Mouse (Mus musculus) liver, embryonic 14.5 days (tissue): ENCODE measurements around the gene Zc3h4.

ENCODE experiments used
- CTCF ChIP-seq: IDR thresholded peaks from 2 replicates; pipeline ENCODE4 v1.5.1; 2016; ENCODE audit warnings: antibody characterized with exemption, low read depth, control low read depth
- EP300 ChIP-seq: IDR thresholded peaks from 2 replicates; pipeline ENCODE4 v1.6.1; 2016; ENCODE audit warnings: antibody characterized with exemption, low read depth

- TF ChIP-seq CTCF: no peak
- TF ChIP-seq EP300: no peak
These were observed 71.5 kb downstream of the Zc3h4 start for GRCm38 (mm10) chr7:16472116-16472709.
